Mouse (Mus musculus) forebrain, embryonic 15.5 days (tissue): Measurements from ENCODE around the gene Atf4. TPM values are rescaled to one million over a fixed set of nuclear protein-coding genes. Genes with fewer than 3 reads are reported as not detected.

Source experiments
- ATAC-seq: fragments of 200-750 bp; cut with Nextera tagmentation; replicated peaks from 2 replicates; pipeline ENCODE4 v1.8.0; 2017; ENCODE audit warnings: mild to moderate bottlenecking, moderate TSS enrichment, moderate library complexity
- H3K27ac ChIP-seq: fragments of 300-500 bp; sonication (generic); replicated peaks from 2 replicates; pipeline ENCODE4 v1.5.1; 2015; ENCODE audit warnings: mild to moderate bottlenecking, inconsistent platforms
- H3K27me3 ChIP-seq: fragments of 300-500 bp; sonication (generic); 2 replicates; pipeline ENCODE4 v1.6.1; 2015; ENCODE audit warnings: inconsistent platforms
- H3K36me3 ChIP-seq: fragments of 300-500 bp; sonication (generic); 2 replicates; pipeline ENCODE4 v1.6.1; 2015; ENCODE audit warnings: mild to moderate bottlenecking, inconsistent platforms
- H3K4me1 ChIP-seq: fragments of 300-500 bp; sonication (generic); 2 replicates; pipeline ENCODE4 v1.6.1; 2015; ENCODE audit warnings: inconsistent platforms
- H3K4me2 ChIP-seq: fragments of 300-500 bp; sonication (generic); replicated peaks from 2 replicates; pipeline ENCODE4 v1.6.1; 2015; ENCODE audit warnings: mild to moderate bottlenecking, inconsistent platforms
- H3K4me3 ChIP-seq: fragments of 300-500 bp; sonication (generic); 2 replicates; pipeline ENCODE4 v1.5.1; 2015; ENCODE audit warnings: mild to moderate bottlenecking, inconsistent platforms
- H3K9ac ChIP-seq: fragments of 300-500 bp; sonication (generic); replicated peaks from 2 replicates; pipeline ENCODE4 v1.6.1; 2015; ENCODE audit warnings: mild to moderate bottlenecking, inconsistent platforms
- H3K9me3 ChIP-seq: fragments of 300-500 bp; sonication (generic); 2 replicates; pipeline ENCODE4 v1.6.1; 2016; ENCODE audit warnings: inconsistent platforms
- WGBS: fragments of 180-500 bp; shearing (Covaris S2); methylation state at CpG from one replicate; pipeline ENCODE4 v1.1.7; 2015; ENCODE audit warnings: mixed read lengths; 5-methylcytosine and 5-hydroxymethylcytosine counted together
- polyA plus RNA-seq: library from polyadenylated mRNA; unstranded; fragments of >200 nt; fragmentation: Nextera tagmentation; extraction: Ambion mirVana; gene quantifications from 2 replicates; pipeline ENCODE4 v1.2.1, GENCODE M21; 2015

The Atf4 gene
- polyA plus RNA-seq = 123 and 124 TPM in 2 replicates

DNA sequence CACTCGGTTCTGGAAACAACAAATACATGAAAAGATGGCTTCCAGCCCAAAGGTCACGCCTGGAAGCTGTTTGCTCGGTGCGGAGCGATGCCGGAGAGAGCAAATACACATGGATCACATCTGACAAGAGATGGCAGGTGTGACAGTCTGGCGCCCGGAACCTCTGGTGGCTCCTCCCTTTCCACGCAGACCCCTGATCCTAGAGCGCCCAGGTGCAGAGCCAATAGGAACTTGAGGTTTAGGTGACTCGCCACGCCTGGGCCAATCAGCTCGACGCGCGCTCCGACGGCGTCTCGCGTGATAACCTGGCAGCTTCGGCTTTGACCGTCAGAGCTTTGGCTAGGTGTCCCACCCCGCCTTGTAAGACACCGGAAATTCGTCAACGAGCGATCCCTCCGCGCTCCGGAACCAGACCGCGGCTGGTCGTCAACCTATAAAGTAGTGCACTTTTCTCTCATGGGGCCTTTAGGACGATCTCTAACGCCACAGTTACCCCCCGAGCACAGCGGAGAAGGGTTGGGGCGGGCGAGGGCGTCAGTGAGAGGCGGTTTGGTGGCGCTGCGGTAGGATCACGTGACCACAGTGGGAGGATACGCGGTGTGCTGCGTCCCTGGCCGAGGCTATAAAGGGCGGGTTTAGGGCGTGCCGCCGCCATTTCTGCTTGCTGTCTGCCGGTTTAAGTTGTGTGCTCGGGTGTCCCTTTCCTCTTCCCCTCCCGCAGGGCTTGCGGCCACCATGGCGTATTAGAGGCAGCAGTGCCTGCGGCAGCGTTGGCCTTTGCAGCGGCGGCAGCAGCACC lies at the start of gene Atf4:
Gene Atf4 (plus strand): TSS at position 338 of the 799 bp plus-strand sequence.
- Histone ChIP-seq H3K9me3 (no peaks in the 10 kb centered on the region), H3K4me1 (peaks cover 35% of the 10 kb centered on the region), H3K27me3 (no peaks in the 10 kb centered on the region), H3K9ac (peak within 1 kb of the TSS; percentile 100), H3K27ac (peak within 1 kb of the TSS; percentile 99), H3K4me2 (peak within 1 kb of the TSS; percentile 92), H3K36me3 (peaks cover 49% of the 10 kb centered on the region), H3K4me3 (peak within 1 kb of the TSS; percentile 98)
- peak; percentile 97 for ATAC-seq
- under 1% methylated on average over 62 of the region's 62 CpGs for WGBS

DNA sequence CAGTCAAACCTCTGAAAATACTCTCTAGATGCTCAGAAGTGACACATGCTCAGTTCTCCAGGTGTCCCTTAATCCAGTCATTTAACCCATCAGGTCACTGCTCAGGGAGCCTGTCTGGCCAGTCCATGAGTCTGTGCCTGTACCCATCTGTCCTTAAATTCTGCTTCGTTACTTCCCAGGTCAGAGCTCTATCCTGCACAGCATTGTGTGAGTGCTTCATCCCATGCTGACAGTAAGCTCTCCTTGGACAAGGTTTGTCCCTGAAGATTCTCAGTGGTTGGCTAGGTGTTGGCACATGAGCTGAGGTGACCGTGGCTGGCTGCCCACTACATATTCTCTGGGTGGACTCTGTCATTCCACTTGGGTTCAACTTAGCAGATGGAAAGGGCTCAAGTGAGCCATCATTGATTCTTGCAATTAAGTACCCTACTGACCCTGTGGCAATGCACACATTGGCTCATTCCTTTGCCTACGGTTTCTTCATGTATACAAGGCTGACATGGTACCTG lies 48.9 kb upstream of the Atf4 start:
- no peaks in the 10 kb centered on the region for H3K27me3 ChIP-seq
- no peak overlapping the region for H3K4me3 ChIP-seq
- H3K27ac ChIP-seq = no peak overlapping the region
- 92% methylated on average over 3 of the region's 3 CpGs for WGBS
- no peak overlapping the region for H3K4me2 ChIP-seq
- ATAC-seq = no peak
- peaks cover 3% of the 10 kb centered on the region; the same call in 1 of the 2 replicates for H3K36me3 ChIP-seq
- H3K9ac ChIP-seq = no peak overlapping the region
- 0 out of 2 replicates have a peak, but pooled peaks cover 3% of the 10 kb centered on the region for H3K4me1 ChIP-seq
- no peaks in the 10 kb centered on the region for H3K9me3 ChIP-seq

DNA sequence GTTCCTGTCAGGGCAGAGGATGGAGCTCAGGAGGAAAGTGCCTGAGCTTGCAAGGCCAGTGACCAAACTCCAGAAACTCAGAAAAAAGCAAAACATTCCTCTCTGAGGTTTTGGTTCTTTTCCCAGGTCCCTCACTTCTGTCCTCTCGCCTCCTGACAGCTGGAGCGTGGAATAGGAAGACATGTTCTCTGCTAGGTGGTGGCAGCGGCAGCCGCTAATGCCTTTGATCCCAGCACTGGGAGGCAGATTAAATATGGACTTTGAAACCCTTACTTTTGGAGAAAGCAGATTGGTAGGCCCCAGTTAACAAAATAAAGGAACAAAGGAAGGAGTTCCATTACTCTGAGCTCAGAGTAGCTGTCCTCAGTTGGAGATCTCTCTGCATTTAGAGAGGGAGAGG lies 46.5 kb upstream of the Atf4 start:
- no peak overlapping the region for H3K27ac ChIP-seq
- peaks cover 15% of the 10 kb centered on the region; the same call in 1 of the 2 replicates for H3K36me3 ChIP-seq
- no peak overlapping the region for H3K4me2 ChIP-seq
- no peaks in the 10 kb centered on the region for H3K9me3 ChIP-seq
- no peak overlapping the region for H3K4me3 ChIP-seq
- 0 out of 2 replicates have a peak, but pooled peaks cover 3% of the 10 kb centered on the region for H3K4me1 ChIP-seq
- 24% methylated on average over 4 of the region's 4 CpGs for WGBS
- no peak for ATAC-seq
- no peaks in the 10 kb centered on the region for H3K27me3 ChIP-seq
- H3K9ac ChIP-seq = no peak overlapping the region

DNA sequence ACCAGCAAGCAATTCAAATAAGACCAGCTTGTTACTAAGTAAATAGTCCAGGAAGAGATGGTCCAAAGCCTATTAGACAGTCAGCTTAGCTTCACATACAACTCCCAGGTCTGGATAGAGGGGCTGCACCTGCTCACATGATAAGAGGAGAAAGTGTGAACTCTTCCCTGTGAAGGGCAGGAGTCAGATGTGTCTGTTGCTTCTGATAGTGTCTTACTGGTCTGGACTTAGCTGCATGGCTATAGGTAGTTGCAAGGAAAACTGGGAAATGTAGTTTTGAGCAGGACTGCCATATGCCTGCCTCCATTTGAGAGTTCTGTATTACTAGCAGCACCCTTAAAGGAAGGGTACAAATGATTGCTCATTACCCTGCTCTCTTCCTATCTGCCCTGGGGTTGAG lies 41.3 kb upstream of the Atf4 start:
- Histone ChIP-seq H3K9ac (no peak overlapping the region), H3K27ac (no peak overlapping the region), H3K4me3 (no peak overlapping the region), H3K27me3 (no peaks in the 10 kb centered on the region), H3K4me1 (0 out of 2 replicates have a peak, but pooled peaks cover under 1% of the 10 kb centered on the region), H3K36me3 (peaks cover 15% of the 10 kb centered on the region; the same call in 1 of the 2 replicates), H3K4me2 (no peak overlapping the region), H3K9me3 (no peaks in the 10 kb centered on the region)
- no peak for ATAC-seq

DNA sequence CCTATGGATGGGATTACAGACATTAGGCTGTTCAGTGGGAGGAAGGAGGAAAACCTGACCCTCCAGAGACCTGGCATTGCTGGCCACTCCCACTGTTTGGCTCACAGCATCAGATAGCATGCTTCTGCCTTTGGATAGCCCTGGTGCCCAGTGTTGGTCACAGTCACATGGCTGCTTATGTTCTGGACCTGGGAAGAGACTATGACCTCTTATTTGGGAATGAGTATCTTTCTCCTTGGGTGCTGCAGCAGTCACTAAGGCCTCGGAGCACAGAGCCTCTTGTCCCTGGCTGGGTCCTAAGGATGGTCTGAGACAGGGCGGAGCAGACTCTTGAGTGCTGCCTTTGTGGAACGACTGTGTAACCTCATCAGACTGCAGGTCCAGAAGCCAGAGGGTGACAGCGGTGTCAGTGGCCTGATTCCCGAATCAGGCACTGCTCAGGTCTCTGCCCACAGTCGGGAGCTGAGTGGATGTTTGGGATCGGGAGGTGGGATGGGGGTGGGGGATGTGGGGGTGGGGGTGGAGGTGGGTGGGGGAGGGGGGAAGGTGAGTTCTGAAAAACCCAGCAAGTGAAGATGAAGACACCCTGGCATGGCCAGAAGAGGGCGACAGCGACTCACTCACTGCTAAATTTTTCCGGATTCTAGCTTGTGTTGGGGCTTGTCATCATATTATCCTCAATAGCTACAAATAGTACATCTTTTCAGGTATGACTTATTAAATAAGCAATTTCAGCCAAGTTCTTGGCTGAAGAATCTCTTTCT lies 39.1 kb upstream of the Atf4 start:
- H3K27ac ChIP-seq = no peak overlapping the region
- WGBS = 15% methylated on average over 10 of the region's 10 CpGs
- H3K9ac ChIP-seq = no peak overlapping the region
- H3K4me2 ChIP-seq = no peak overlapping the region
- H3K4me3 ChIP-seq = no peak overlapping the region
- H3K36me3 ChIP-seq = peaks cover 14% of the 10 kb centered on the region; the same call in 1 of the 2 replicates
- no peaks in the 10 kb centered on the region for H3K27me3 ChIP-seq
- H3K9me3 ChIP-seq = no peaks in the 10 kb centered on the region
- H3K4me1 ChIP-seq = no peaks in the 10 kb centered on the region
- no peak for ATAC-seq

GRCm38 (mm10) chr15:80216480-80216820 lies 38.5 kb upstream of the Atf4 start:
- Histone ChIP-seq H3K27ac (no peak overlapping the region), H3K9ac (no peak overlapping the region), H3K4me2 (no peak overlapping the region), H3K27me3 (no peaks in the 10 kb centered on the region), H3K4me1 (no peaks in the 10 kb centered on the region), H3K9me3 (no peaks in the 10 kb centered on the region), H3K4me3 (no peak overlapping the region), H3K36me3 (peaks cover 9% of the 10 kb centered on the region; the same call in 1 of the 2 replicates)
- no peak for ATAC-seq
- 69% methylated on average over 9 of the region's 9 CpGs for WGBS

- Histone ChIP-seq H3K4me2 (no peak overlapping the region), H3K36me3 (no peaks in the 10 kb centered on the region; the same call in 1 of the 2 replicates), H3K4me1 (no peaks in the 10 kb centered on the region), H3K9ac (no peak overlapping the region), H3K27me3 (no peaks in the 10 kb centered on the region), H3K27ac (no peak overlapping the region), H3K9me3 (no peaks in the 10 kb centered on the region), H3K4me3 (no peak overlapping the region)
- WGBS = 93% methylated on average over 10 of the region's 10 CpGs
- ATAC-seq = no peak
These were observed 37.5 kb upstream of the Atf4 start for GRCm38 (mm10) chr15:80217476-80217875.

- H3K9ac ChIP-seq = no peak overlapping the region
- H3K9me3 ChIP-seq = no peaks in the 10 kb centered on the region
- no peak overlapping the region for H3K27ac ChIP-seq
- ATAC-seq = no peak
- H3K4me1 ChIP-seq = no peaks in the 10 kb centered on the region
- H3K4me3 ChIP-seq = no peak overlapping the region
- no peak overlapping the region for H3K4me2 ChIP-seq
- H3K27me3 ChIP-seq = no peaks in the 10 kb centered on the region
- H3K36me3 ChIP-seq = no peaks in the 10 kb centered on the region
- 61% methylated on average over 14 of the region's 14 CpGs for WGBS
These were observed 35.8 kb upstream of the Atf4 start for GRCm38 (mm10) chr15:80219211-80219610.

DNA sequence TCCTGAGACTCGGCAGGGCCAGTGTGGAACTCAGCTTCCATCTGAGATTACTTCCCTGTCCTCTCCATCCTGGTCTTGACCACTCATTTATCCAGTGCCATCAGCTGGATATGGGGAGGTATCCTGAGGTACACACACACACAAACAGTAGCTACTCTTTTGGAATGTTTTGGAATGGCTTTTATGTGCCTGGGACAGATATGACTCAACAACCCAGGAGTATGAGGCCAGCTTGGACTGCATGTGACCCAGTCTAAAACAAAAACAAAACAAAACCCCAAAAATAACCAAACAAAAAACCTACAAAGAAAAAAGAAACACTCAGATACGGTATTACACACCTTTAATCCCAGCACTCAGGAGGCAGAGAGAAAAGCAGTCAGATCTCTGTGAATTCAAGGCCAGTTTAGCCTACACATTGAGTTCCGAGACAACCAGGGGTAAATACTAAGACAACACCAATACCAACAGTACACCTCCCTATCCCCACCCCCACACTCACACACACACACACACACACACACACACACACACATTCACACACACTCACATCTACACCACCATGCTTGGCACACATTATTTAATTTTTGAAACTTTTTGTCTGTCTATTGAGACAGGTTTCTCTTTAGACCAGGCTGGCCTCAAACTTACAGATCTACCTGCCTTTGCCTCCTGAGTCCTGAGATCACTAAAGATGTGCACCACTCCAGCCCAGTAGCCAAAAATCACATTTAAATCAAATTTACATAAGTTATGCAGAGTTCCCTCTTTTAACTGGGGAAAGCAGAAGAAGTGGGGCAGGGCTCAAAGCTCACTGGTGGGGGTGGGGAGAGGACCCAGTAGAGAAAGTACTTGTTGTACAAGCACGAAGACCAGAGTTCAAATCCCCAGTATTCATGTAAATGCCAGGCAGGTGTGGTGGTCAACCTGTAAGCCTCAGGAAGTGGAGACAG lies 35.0 kb upstream of the Atf4 start:
- Histone ChIP-seq H3K4me3 (no peak overlapping the region), H3K36me3 (no peaks in the 10 kb centered on the region), H3K9me3 (no peaks in the 10 kb centered on the region), H3K9ac (no peak overlapping the region), H3K27ac (no peak overlapping the region), H3K4me1 (no peaks in the 10 kb centered on the region), H3K4me2 (no peak overlapping the region), H3K27me3 (no peaks in the 10 kb centered on the region)
- no peak for ATAC-seq
- WGBS = 75% methylated on average over 4 of the region's 4 CpGs

DNA sequence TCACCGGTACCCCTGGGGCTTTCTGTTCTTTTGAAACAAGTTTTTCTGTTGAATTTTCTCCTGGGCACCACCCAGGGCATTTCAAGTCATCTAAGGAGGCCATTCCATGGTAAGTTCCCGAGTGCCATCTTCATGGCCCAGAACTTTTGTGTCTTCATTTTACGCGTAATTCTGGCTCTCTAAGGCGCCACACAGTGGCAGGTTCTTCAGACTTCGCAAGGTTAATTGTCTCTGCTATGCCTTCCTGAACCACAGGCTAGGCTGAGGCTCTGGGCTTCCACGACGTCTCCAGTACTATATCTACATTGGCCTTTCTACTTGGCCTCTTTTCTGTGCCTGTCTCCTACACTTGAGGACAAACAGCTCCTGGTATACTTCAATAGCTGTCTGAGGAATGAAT lies 34.0 kb upstream of the Atf4 start:
- ATAC-seq = no peak
- Histone ChIP-seq H3K4me3 (no peak overlapping the region), H3K4me2 (no peak overlapping the region), H3K36me3 (no peaks in the 10 kb centered on the region), H3K9me3 (no peaks in the 10 kb centered on the region), H3K27ac (no peak overlapping the region), H3K9ac (no peak overlapping the region), H3K4me1 (no peaks in the 10 kb centered on the region), H3K27me3 (no peaks in the 10 kb centered on the region)
- WGBS = 74% methylated on average over 8 of the region's 8 CpGs

DNA sequence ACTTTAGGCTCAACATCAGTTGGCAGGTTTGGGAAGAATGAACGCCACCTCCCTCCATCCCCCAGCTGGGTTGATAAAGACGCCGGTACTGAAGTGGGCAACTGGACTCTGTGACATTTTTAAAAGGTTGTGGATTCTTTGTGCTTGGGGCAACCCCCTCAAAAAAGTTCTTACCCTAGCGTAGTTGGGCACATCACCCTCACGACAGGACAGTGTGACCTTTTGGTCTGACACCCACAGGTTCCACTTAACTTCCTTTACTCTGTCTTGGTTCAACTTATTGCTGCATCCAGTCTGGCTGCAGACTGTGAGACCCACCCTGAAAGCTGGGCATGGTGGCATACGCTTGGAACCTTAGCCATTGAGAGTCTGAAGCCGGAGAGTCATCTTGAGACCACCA lies 31.2 kb upstream of the Atf4 start:
- Histone ChIP-seq H3K27me3 (no peaks in the 10 kb centered on the region), H3K9me3 (no peaks in the 10 kb centered on the region), H3K4me1 (peaks cover 5% of the 10 kb centered on the region; the same call in 1 of the 2 replicates)

More for the DNA sequence above, 31.2 kb upstream of the Atf4 start:
- no peak overlapping the region for H3K4me2 ChIP-seq
- no peaks in the 10 kb centered on the region for H3K36me3 ChIP-seq
- 91% methylated on average over 7 of the region's 7 CpGs for WGBS
- no peak overlapping the region for H3K9ac ChIP-seq
- no peak for ATAC-seq
- no peak overlapping the region for H3K4me3 ChIP-seq
- H3K27ac ChIP-seq = no peak overlapping the region
